Mouse (Mus musculus) kidney, adult 2 months (tissue): ENCODE results near the gene Nfia.

Experiments
- CTCF ChIP-seq: fragments of 200-500 bp; conservative IDR thresholded peaks from 2 replicates; pipeline ENCODE4 v1.5.1; 2011; ENCODE audit warnings: low read depth, mild to moderate bottlenecking, control low read depth, low read length, moderate library complexity, mixed read lengths; ENCODE audit not compliant: insufficient read depth, insufficient read length
- POLR2A ChIP-seq: fragments of 200-500 bp; IDR thresholded peaks from one replicate; pipeline ENCODE4 v1.6.1; 2011; ENCODE audit warnings: low read depth, low read length, control low read depth

- TF ChIP-seq POLR2A: no peak
- TF ChIP-seq CTCF: no peak
Observed at GRCm38 (mm10) chr4:98136072-98136471, 363.5 kb downstream of the Nfia start.
